23 mouse cellular contexts compared by ENCODE assay signal in genomic region chr15:25910924-25911323, GRCm38 (mm10).
DNase-seq lines count a peak whose midpoint lies in the region; ATAC-seq and TF ChIP-seq lines count a peak whose summit lies in the region.
"Had no signal": no experiment of that assay in that cellular context is flagged by ENCODE, and none has a peak within 500 bp of the region (broad histone marks: within the 10 kb centered on the region; RNA-seq: fewer than 3 reads in every experiment).

No protein-coding gene starts in this region.

- TF ChIP-seq CTCF in heart, adult 2 months (IDR thresholded peaks at IDR 0.05): no peak
- TF ChIP-seq CTCF in heart, postnatal 0 days (IDR thresholded peaks at IDR 0.05; ENCODE audit: low read depth): no peak
- no peak for TF ChIP-seq CTCF in CH12.LX (conservative IDR thresholded peaks at IDR 0.05 in 1 of 2, IDR thresholded peaks at IDR 0.05 in 1 of 2; ENCODE audit: low read depth in 2 of 2, low read length in 2 of 2)

- H3K9ac ChIP-seq in heart, adult 2 months (ENCODE audit: low read depth, low read length): peak overlapping the region; percentile 6; the same call in 1 of the 2 replicates
- H3K9ac ChIP-seq in heart, postnatal 0 days (replicated peaks; ENCODE audit: low read depth, low read length): no peak overlapping the region
- peak overlapping the region; percentile 12; the same call in 1 of the 2 replicates for H3K9ac ChIP-seq in CH12.LX (ENCODE audit: insufficient read depth, low read depth)
- H3K9ac ChIP-seq: embryonic facial prominence, embryonic 15.5 days; hindbrain, embryonic 12.5 days; limb, embryonic 13.5 days; lung, embryonic 14.5 days; midbrain, embryonic 15.5 days had no signal

- ATAC-seq in heart, postnatal 0 days (ENCODE audit: insufficient read depth, low read depth): no peak
- ATAC-seq: Patski had no signal

- no peaks in the 10 kb centered on the region for H3K27me3 ChIP-seq in heart, adult 2 months (ENCODE audit: control insufficient read depth, insufficient read depth, low read length)
- no peaks in the 10 kb centered on the region for H3K27me3 ChIP-seq in heart, postnatal 0 days (ENCODE audit: control insufficient read depth, insufficient read depth, low read length)
- no peaks in the 10 kb centered on the region for H3K27me3 ChIP-seq in CH12.LX (replicated peaks)
- H3K27me3 ChIP-seq: embryonic facial prominence, embryonic 15.5 days; hindbrain, embryonic 12.5 days; limb, embryonic 13.5 days; midbrain, embryonic 15.5 days; Patski had no signal

- TF ChIP-seq POLR2A in heart, adult 2 months (IDR thresholded peaks at IDR 0.05; ENCODE audit: insufficient read depth, low read depth, low read length): no peak
- TF ChIP-seq POLR2A in CH12.LX (IDR thresholded peaks at IDR 0.05; ENCODE audit: low read depth, low read length): no peak

- no peak overlapping the region for H3K4me2 ChIP-seq in heart, postnatal 0 days (ENCODE audit: low read depth, low read length)
- no peak overlapping the region for H3K4me2 ChIP-seq in CH12.LX (ENCODE audit: insufficient read depth, low read depth, poor library complexity, severe bottlenecking)
- H3K4me2 ChIP-seq: embryonic facial prominence, embryonic 15.5 days; hindbrain, embryonic 12.5 days; limb, embryonic 13.5 days; lung, embryonic 14.5 days had no signal

- H3K4me3 ChIP-seq in heart, adult 2 months: no peak overlapping the region
- H3K4me3 ChIP-seq in heart, postnatal 0 days (ENCODE audit: low read depth, low read length): no peak overlapping the region
- H3K4me3 ChIP-seq in CH12.LX (replicated peaks in 1 of 3; ENCODE audit: low read depth in 2 of 3, low read length in 2 of 3, poor library complexity in 1 of 3): peak overlapping the region in 2 of 3 experiments; percentile 7 to 16
- H3K4me3 ChIP-seq: embryonic facial prominence, embryonic 15.5 days; forebrain, embryonic 10.5 days; hindbrain, embryonic 12.5 days; limb, embryonic 13.5 days; midbrain, embryonic 15.5 days had no signal

- TF ChIP-seq RAD21 in CH12.LX (IDR thresholded peaks at IDR 0.05; ENCODE audit: low read depth, low read length): no peak

- in situ Hi-C loops in CH12.LX (cut with MboI; ENCODE audit: low pct_ligation_motif_present, low pct_unique_long_range_greater_than_20kb, low sequenced_read_pairs): no loop called here

- peak overlapping the region; percentile 20 for H3K27ac ChIP-seq in heart, adult 2 months
- peak overlapping the region; percentile 58 for H3K27ac ChIP-seq in heart, postnatal 0 days (ENCODE audit: low read depth)
- peak overlapping the region; percentile 61 for H3K27ac ChIP-seq in CH12.LX (ENCODE audit: insufficient read depth, low read depth)
- H3K27ac ChIP-seq: embryonic facial prominence, embryonic 15.5 days; hindbrain, embryonic 12.5 days; limb, embryonic 13.5 days had no signal

- H3K4me1 ChIP-seq in heart, adult 2 months (ENCODE audit: control insufficient read depth, insufficient read depth, low read length): peaks cover 17% of the 10 kb centered on the region
- peaks cover 27% of the 10 kb centered on the region for H3K4me1 ChIP-seq in heart, postnatal 0 days (ENCODE audit: control insufficient read depth, insufficient read depth)
- peaks cover 23 to 86% of the 10 kb centered on the region in 2 experiments for H3K4me1 ChIP-seq in CH12.LX (ENCODE audit: control insufficient read depth in 1 of 2, insufficient read depth in 2 of 2)

- TF ChIP-seq EP300 in heart, adult 2 months (IDR thresholded peaks at IDR 0.05; ENCODE audit: insufficient read depth, low read depth, low read length): no peak
- no peak for TF ChIP-seq EP300 in heart, postnatal 0 days (IDR thresholded peaks at IDR 0.05; ENCODE audit: low read depth)
- TF ChIP-seq EP300 in CH12.LX (IDR thresholded peaks at IDR 0.05; ENCODE audit: low read length): no peak

- H3K79me2 ChIP-seq in heart, adult 2 months (replicated peaks; ENCODE audit: control insufficient read depth, insufficient read depth, low read length): no peaks in the 10 kb centered on the region
- no peaks in the 10 kb centered on the region for H3K79me2 ChIP-seq in CH12.LX (replicated peaks; ENCODE audit: control insufficient read depth, extremely low read depth, insufficient read depth, poor library complexity, severe bottlenecking)

- no peaks in the 10 kb centered on the region for H3K9me3 ChIP-seq in heart, postnatal 0 days (replicated peaks; ENCODE audit: control insufficient read depth, low read length)
- H3K9me3 ChIP-seq in CH12.LX (replicated peaks; ENCODE audit: low read length): no peaks in the 10 kb centered on the region
- H3K9me3 ChIP-seq: embryonic facial prominence, embryonic 15.5 days; forebrain, embryonic 10.5 days; hindbrain, embryonic 12.5 days; limb, embryonic 13.5 days; midbrain, embryonic 15.5 days had no signal

- dilution Hi-C loops in CH12.LX (cut with MboI; ENCODE audit: extremely low pct_ligation_motif_present, extremely low pct_unique_long_range_greater_than_20kb, low sequenced_read_pairs): no loop called here

- peaks cover 2% of the 10 kb centered on the region for H3K36me3 ChIP-seq in heart, adult 2 months (ENCODE audit: control insufficient read depth, insufficient read depth, low read length)
- H3K36me3 ChIP-seq in heart, postnatal 0 days (replicated peaks; ENCODE audit: control insufficient read depth, insufficient read depth, low read length): no peaks in the 10 kb centered on the region
- H3K36me3 ChIP-seq in CH12.LX (replicated peaks in 1 of 2; ENCODE audit: control insufficient read depth in 1 of 2, insufficient read depth in 1 of 2, low read length in 1 of 2): peaks cover 0 to 14% of the 10 kb centered on the region in 2 experiments
- H3K36me3 ChIP-seq: embryonic facial prominence, embryonic 15.5 days; forebrain, embryonic 10.5 days; hindbrain, embryonic 12.5 days; limb, embryonic 13.5 days; midbrain, embryonic 15.5 days had no signal

- intact Hi-C loops in heart, adult 2 months (cut with DNase I): no loop called here
- intact Hi-C loops in heart, postnatal 14 days (cut with DNase I): no loop called here

- no peak for DNase-seq in heart, adult 2 months
- DNase-seq in heart, adult 8-10 months (ENCODE audit: low spot score): no peak
- DNase-seq in heart, postnatal 0 days (ENCODE audit: low spot score): no peak
- no peak for DNase-seq in heart, postnatal 14 days
- DNase-seq in CH12.LX (ENCODE audit: extremely low read depth): no peak
- DNase-seq in large intestine, adult 2 months (ENCODE audit: low read depth, low spot score): peak; percentile 64
- no peak for DNase-seq in urinary bladder, postnatal 25 days (ENCODE audit: low spot score)
- DNase-seq in spleen, postnatal 10 days (ENCODE audit: low spot score in 2 of 2): no peak
- DNase-seq: adrenal gland, postnatal 25 days; cerebellum, adult 9-11 months; embryo, embryonic 11 days; gastrocnemius, postnatal 10 days; kidney, adult 8-10 months; kidney, postnatal 25 days; lung, embryonic 14.5 days; lung, postnatal 4 days; thymus, postnatal 14 days had no signal

- WGBS in heart, adult 2 months: 74% methylated on average over 1 of the region's 1 CpGs
- WGBS in heart, postnatal 0 days: 64% methylated on average over 1 of the region's 1 CpGs
- WGBS in large intestine, adult 2 months: 42% methylated on average over 1 of the region's 1 CpGs

TF ChIP-seq in CH12.LX, 34 proteins besides CTCF, POLR2A, EP300 and RAD21:
- TF ChIP-seq SMC3 (IDR thresholded peaks at IDR 0.05; ENCODE audit: low read depth, low read length): no peak
- no peak for TF ChIP-seq CHD2 (IDR thresholded peaks at IDR 0.05; ENCODE audit: low read length)
- TF ChIP-seq NELFE (IDR thresholded peaks at IDR 0.05; ENCODE audit: low read depth, low read length): no peak
- TF ChIP-seq IRF4 (IDR thresholded peaks at IDR 0.05; ENCODE audit: low read depth, low read length): no peak
- no peak for TF ChIP-seq MEF2A (IDR thresholded peaks at IDR 0.05; ENCODE audit: borderline replicate concordance, low read depth, low read length)
- TF ChIP-seq JUND (conservative IDR thresholded peaks at IDR 0.05; ENCODE audit: low read depth, low read length): no peak
- TF ChIP-seq TCF12 (IDR thresholded peaks at IDR 0.05; ENCODE audit: low read depth, low read length): no peak
- TF ChIP-seq MAFK (IDR thresholded peaks at IDR 0.05; ENCODE audit: insufficient replicate concordance, low read length): no peak
- no peak for TF ChIP-seq MAZ (IDR thresholded peaks at IDR 0.05; ENCODE audit: low read depth, low read length)
- TF ChIP-seq CHD1 (IDR thresholded peaks at IDR 0.05; ENCODE audit: low read depth, low read length): no peak
- no peak for TF ChIP-seq USF1 (IDR thresholded peaks at IDR 0.05; ENCODE audit: low read depth, low read length)
- no peak for TF ChIP-seq POLR2AphosphoS2 (IDR thresholded peaks at IDR 0.05; ENCODE audit: low read depth, low read length)
- TF ChIP-seq GABPA (IDR thresholded peaks at IDR 0.05; ENCODE audit: insufficient replicate concordance, low read depth, low read length): no peak

Comparison
In these comparisons a context has a peak if more than half of its experiments do, and no peak if none do; other contexts are left out.
1. H3K4me3 ChIP-seq: peak in CH12.LX (2 of 3); none in heart, adult 2 months (single experiment) and heart, postnatal 0 days (single experiment).
2. Peak in every context shown above with its lines, with median percentiles within 50 percentile points of each other: H3K27ac ChIP-seq.